Mouse (Mus musculus) lung, adult 18-20 months (tissue): ENCODE measurements around the gene Fam20c.
A peak's percentile ranks its signal among the peaks of the same experiment; 100 is the strongest.

ENCODE experiments used
- DNase-seq, 2 experiments: peaks; one replicate each; pipeline ENCODE4 v3.0.0; 2022; ENCODE audit warnings: mixed read lengths in 2 of 2

Fam20c gene

GRCm38 (mm10) chr5:138820717-138821332 is 66.5 kb downstream of the Fam20c start:
- DNase-seq: no peak

GRCm38 (mm10) chr5:138825090-138825489 is 70.8 kb downstream of the Fam20c start:
- DNase-seq: no peak

- DNase-seq: no peak
Observed at GRCm38 (mm10) chr5:138833406-138833805, 79.1 kb downstream of the Fam20c start.

GRCm38 (mm10) chr5:138834910-138835309 is 80.6 kb downstream of the Fam20c start:
- no peak for DNase-seq

GRCm38 (mm10) chr5:138840981-138841380 is 86.7 kb downstream of the Fam20c start:
- DNase-seq: no peak

GRCm38 (mm10) chr5:138843168-138843824 is 89.0 kb downstream of the Fam20c start:
- DNase-seq: peak in 1 of 2 experiments; percentile 23

- DNase-seq: peak; percentile 65 to 66
Observed at GRCm38 (mm10) chr5:138846506-138846905, 92.2 kb downstream of the Fam20c start.

GRCm38 (mm10) chr5:138848102-138848501 is 93.8 kb downstream of the Fam20c start:
- peak; percentile 84 to 89 for DNase-seq

GRCm38 (mm10) chr5:138849682-138850461 is 95.6 kb downstream of the Fam20c start:
- no peak for DNase-seq

- no peak for DNase-seq
Observed at GRCm38 (mm10) chr5:138850462-138850844, 96.1 kb downstream of the Fam20c start.

GRCm38 (mm10) chr5:138851296-138851780 is 97.0 kb downstream of the Fam20c start:
- no peak for DNase-seq

GRCm38 (mm10) chr5:138852151-138852550 is 97.8 kb downstream of the Fam20c start:
- no peak for DNase-seq

GRCm38 (mm10) chr5:138853349-138853748 is 99.0 kb downstream of the Fam20c start:
- no peak for DNase-seq

- peak; percentile 79 to 86 for DNase-seq
Observed at GRCm38 (mm10) chr5:138857010-138857617, 102.8 kb downstream of the Fam20c start.

- DNase-seq: peak; percentile 12 to 16
Observed at GRCm38 (mm10) chr5:138857811-138858251, 103.5 kb downstream of the Fam20c start.
